Mouse (Mus musculus) right cerebral cortex, postnatal 36 days (tissue): Measurements from ENCODE around the gene Zfp423.

Experiments used
- DNase-seq, 2 experiments: peaks; one replicate each; pipeline ENCODE4 v3.0.0; 2022; ENCODE audit warnings: low spot score in 2 of 2, mixed read lengths in 1 of 2

The Zfp423 gene

DNA sequence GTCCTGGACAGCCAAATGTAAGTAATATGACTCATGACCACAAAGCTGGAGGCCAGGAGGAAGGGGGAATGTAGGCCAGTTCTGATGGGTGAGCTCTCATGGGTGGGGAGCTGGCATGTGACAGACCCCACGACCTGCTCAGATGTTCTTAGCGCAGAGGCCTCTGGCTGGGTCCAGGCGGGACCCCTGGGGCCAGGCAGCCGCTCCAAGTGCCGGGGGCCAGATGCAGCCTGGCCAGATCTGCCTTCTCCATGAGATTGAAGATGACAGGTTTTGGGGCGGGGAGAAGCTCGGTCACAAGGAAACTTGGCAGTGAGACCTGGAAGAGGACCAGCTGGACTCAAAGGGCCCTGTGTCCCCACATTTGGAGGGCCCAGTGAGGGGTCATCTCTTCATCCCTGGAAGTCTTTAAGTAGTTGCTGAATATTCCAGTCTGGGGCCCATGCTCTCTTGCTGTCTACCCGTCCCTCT, 257.3 kb downstream of the Zfp423 start:
- no peak for DNase-seq

DNA sequence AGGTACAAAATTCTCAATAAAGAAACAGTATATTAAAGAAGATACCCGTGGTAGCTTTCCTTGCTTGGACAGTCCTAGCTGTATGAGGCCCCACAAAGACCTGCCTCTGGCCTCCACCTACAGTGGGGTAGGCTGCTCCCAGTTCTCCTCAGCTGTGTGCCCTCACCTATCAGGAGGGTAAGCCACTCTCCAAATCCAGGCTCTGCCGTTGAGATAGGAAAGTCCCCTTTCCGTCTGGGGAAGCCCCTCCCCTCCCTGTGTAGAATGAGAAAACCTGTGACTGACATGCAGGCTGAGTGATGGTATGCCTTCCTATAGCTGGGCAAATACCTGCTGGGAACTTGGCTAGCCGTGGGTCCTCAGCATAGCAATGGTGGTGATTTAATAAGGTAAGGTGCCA, 257.8 kb downstream of the Zfp423 start:
- no peak for DNase-seq

DNA sequence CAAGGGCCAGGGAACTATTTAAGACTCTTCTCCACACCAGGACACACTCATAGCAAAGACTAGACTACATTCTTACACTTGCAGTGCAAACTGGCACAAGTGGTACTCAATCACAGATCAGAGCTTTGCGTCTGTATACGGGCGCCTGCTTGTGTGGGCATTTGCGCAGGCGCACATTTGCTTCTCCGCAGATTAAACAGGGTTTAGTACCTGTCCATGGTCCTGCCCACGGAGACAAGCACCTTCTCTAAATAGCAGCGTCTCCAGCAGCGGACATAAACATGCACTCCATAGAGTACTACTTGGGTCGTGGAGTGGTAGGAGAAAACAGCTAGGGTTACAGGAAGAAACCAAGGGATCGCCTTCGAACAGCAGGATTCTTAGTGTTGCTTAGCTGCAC, 259.1 kb downstream of the Zfp423 start:
- DNase-seq, result no peak

DNA sequence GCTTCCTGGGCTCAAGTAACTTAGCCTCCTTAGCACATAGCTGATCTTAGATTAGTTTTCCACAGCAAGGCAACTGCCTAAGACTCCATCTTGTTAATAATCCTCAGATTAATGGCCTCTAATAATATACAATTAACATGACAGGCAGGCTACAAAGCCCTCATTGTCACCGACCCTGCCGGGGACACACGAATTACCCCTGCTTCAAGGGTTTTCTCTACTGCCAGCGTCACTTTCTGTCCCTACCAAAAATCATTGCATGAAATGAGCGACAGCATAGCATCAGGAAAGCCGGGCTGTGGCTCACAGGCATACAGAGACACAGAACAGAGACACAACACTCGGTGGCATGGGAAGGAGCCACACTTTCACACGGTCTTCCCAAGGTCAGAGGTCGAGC, 262.3 kb downstream of the Zfp423 start:
- no peak for DNase-seq

DNA sequence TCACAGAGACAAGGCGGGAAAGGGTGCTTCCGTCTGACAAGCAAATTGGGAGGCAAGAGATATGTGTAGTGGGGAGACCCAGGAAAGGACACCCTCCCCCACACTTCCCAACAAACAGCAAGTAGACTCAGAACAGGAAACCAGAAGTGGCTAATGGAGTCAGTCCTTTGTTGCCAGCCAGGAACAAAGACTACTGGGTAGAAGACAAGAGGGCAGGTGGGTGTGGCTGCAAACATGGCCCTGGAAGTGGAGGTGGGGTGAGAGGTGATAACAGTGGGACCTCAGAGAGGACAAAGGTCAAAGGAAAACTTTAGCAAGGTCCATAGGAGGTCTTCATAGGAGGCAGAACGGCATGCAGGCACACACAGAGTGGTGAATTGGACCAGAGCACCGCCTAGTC, 265.7 kb downstream of the Zfp423 start:
- DNase-seq, result no peak

DNA sequence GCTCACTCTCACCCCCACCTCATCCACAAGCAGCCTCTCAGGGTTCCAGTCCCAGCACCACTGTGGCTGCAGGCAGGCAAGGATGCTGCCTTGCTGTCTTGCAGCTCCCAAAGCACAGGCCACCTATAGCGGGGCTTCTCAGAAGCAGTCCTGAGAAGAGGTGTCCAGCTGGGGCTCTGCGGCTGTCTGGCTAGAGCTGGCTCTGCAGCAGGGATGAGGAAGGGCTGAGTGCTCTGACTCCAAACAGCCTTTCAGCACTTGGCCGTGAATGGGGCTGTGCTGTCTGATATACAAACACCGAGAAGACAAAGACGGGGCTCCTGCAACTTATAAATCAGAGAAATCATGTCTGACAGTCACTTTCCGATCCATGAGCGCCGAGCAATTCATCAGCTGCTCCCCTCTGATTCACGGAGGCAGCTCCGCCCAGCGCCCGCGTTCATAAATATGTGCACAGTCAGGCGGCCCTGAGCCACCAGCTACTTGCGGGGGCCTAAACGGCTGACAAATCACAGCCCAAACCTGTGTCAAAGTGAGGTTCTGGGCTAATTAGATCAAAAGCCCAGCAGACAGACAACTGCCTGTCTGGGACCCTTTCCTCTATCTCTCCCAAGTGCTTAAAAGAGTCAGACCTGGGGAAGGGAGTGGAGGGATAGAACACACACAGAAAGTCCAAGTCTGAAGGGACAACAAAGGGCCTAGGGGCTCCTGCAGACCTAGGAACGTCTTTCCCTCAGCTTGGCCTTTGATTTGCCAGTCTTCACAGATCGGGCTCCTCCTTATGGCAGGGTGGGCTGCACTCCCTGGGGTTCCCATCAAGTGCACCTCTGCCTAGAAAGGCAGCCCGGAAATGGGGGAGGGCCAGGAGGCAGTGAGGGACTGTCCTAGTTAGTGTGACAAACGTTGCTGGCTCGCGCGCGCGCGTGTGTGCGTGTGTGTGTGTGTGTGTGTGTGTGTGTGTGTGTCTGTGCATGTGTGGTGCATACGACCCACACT, 269.0 kb downstream of the Zfp423 start:
- no peak for DNase-seq

DNA sequence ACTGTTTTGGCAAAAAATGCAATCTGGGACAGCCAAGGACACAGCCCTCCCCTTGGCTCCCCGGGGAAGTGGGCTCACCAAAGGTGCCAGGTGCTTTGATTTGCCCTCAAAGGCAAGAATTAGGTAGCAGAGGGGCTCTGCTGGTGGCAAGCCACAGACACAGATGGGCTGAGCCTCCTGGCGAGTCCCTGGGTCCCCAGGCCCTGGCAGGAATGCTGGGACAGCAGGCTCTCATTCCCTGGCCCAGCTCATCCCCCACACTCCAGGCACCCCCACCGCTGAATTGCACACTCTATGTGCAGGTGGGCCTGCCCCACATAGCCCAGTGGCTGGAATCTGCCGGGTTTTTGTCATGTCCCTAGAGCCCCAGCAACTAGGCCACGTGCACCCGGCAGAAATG, 270.2 kb downstream of the Zfp423 start:
- no peak for DNase-seq

DNA sequence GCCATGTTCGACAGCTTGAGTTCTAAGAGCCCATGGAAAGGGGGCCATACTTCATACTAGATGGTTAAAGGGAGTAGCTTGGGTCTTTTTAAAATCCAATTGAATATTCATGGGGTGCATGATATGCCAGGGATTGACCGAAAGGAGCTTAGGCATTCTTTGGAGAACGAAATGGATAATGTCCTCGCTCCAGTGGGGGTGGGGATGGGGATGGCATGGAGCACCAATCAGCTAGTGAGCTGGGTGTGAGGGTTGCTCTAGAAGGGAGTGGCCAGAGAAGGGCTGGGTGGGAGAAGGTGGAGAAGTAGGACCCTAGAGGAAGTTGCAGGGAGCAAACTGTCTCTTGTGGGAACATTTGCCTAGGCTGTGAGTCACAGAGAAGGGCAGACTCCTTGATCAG, 271.0 kb downstream of the Zfp423 start:
- no peak for DNase-seq

DNA sequence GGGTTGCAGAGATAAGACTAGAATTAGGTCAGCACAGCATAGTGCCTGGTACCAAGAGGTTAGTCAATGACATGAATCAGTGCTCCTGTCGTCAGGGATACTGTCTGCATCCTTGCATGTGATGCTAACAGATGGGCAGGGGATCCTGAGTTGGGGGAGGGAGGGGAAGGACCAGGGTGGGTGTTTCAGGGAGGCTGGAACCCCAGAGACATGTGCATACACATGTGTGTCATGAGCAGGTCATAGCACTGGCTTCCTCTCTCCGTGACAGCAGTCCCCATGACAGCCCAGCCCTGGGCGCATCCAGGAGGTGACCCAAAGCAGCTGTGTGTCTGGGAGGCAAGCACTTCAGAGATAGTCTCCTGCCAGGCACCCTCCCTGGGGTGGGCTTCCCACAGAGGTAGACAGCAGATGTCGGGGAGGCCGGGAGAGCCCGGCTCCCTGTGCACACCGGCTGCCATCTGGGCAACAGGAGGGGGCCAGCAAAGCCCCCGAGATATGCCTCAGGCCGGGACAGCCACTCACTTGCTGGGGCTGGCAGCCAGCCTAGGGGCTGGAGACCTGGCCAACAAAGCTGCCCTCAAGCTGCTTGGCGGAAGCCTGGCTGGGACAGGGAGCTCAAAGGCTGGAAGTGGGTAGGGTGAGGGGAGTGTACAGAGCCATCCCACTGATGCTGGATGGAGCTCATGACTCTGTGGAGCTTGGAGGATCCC, 272.3 kb downstream of the Zfp423 start:
- no peak for DNase-seq

DNA sequence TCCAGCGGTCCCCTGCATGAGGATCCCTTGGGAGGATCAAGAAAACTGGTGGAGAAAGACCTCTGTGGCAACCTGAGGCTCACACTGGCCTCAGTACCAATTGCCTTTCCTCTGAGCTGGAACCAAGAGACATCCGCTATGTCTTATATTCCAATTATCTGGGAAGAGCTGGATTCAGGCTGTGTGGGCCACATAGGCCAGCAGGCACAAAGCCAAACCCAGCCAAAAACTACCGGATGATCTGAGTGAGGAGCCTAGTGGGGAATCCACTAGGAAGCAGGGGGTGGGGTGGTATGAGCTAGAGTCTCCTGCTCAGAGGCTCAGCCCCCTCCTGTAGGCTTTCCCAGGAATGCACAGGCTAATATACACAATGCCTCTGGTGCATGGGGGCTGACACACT, 273.4 kb downstream of the Zfp423 start:
- no peak for DNase-seq

DNA sequence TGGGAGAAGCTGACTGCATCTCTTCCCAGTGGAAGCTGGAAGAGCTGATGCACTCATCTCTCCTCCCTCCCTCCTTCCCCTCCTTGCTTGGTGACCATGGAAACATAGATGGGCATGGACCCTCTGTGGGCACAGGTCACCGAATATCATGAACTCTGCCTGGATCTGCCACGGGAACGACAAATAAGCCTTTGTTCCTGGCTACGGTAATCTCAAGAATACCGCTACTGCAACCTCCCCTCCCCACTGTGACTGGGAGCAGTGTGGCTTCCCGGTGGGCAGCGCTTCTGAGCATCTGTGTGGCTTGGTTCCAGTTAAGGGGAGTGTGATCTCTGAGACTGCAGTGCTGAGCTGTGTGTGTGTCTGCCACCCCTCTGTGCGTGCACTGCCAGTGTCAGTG, 274.0 kb downstream of the Zfp423 start:
- DNase-seq, result no peak

DNA sequence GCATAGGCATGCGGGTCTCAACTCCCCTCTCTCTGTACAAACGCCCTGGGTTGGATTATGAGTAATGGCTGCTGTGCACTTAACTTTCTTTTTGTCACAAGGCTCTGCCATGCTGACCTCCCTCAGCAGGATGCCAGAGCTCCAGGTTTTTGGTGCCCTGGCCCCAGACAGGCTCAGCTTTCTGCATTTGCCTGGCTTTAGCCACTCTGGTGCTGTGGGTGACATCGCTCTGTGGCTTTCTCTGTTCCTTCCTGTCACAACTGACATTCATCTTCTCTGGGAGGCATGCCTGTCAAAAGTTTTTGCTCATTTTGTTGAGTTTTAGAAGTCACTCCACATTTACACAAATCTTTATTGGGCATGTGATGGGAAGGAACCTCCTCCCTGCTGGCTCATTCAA, 277.3 kb downstream of the Zfp423 start:
- DNase-seq, result no peak

DNA sequence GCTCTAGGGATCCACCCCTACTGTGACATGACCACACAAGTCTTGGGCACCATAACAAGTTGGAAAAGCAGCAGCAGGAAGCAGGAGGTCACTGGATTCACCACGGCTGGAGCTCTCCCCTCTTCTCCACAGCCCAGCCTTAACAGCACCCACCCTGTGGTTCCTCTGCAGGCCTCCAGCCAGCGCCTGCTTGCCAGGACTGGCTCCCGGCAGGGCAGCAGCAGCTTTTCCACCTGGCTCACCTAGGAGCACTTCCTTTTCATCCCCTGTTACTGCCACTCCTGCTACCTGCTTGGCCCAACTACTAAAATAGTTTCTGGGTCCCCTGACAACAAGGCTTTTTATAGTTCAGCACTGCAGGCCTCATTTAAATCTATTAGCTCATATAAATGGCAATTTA, 279.4 kb downstream of the Zfp423 start:
- DNase-seq, result no peak

DNA sequence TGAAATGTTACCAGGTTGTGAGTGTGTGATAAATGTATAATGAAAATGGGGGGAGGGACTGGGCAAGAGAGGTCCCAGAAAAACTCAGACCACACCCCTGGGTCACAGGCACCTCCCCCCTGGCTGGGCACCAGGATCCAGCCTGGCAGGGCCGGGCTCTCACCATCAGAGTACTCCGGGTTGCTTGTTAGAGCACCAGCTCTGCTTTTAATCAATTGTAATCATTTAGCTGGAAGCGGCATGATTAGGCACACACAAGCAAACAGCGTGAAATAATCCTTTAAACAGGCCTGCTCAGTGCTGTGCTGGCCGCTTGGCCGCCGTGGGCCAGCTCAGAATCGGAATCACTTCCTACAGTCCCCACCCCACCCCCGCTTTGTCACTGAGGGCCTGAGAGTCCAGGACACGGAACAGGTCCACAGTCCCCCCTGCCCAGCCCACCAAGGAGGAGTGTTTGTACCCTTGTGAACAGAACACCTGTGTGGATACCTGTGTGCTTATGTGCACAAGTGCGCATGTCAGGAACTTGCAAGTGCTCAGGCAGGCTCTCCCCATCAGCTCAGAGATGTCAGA, 279.9 kb downstream of the Zfp423 start:
- no peak for DNase-seq

DNA sequence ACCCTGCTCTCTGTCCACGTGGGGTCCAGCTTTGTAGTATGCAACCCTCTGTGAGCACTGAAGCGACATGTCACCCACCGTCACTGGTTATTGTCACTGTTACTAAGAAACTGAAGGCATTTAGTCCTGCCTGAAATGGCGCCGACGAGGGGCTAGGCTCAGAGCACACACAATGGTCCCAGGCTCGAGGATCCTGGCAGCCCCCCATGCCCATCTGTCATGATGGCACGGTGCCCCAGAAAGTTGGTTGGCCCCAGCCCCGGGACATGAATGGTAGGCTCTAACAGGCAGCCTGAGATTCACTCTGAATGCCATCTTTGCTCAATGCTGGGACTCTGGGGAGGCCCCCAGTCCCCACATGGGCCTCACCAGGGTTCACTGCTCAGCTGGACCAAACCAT, 284.0 kb downstream of the Zfp423 start:
- no peak for DNase-seq

DNA sequence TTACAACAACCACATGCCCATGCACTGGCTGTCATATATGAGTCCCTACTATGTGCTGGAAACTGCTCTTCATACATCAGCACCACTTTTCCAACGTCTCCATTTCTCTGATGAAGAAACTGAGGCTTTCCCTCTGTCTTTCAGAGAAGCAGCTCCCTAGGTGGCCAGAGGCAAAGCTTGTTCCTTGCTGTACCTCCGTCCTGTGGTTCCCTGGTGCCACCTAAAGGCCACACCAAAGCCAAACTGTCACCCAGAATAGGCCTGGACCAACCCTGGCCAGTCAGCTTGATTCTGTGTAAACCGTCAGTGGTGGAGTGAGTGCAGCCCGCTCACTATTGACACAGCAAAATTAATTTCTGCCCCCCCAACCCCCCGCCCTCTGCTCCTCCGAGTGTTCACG, 285.2 kb downstream of the Zfp423 start:
- DNase-seq, result no peak

DNA sequence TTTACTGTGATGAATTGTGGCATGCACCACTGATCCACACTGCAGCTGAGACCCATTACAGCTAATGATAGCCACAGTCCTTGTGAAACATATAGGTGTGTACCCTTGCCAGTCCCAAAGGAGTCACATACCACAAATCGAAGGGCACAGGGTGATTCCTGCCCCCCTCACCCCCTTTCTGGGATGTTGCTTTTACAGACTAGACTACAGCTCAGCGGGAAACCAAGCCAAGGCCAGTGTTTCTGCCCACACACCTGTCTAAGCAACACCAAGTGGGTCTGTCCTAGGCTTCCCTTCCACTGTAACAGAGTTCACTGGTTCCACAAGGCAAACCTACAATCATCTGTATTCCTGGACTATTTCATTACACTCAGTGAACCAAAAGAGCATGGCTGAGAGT, 287.2 kb downstream of the Zfp423 start:
- no peak for DNase-seq

DNA sequence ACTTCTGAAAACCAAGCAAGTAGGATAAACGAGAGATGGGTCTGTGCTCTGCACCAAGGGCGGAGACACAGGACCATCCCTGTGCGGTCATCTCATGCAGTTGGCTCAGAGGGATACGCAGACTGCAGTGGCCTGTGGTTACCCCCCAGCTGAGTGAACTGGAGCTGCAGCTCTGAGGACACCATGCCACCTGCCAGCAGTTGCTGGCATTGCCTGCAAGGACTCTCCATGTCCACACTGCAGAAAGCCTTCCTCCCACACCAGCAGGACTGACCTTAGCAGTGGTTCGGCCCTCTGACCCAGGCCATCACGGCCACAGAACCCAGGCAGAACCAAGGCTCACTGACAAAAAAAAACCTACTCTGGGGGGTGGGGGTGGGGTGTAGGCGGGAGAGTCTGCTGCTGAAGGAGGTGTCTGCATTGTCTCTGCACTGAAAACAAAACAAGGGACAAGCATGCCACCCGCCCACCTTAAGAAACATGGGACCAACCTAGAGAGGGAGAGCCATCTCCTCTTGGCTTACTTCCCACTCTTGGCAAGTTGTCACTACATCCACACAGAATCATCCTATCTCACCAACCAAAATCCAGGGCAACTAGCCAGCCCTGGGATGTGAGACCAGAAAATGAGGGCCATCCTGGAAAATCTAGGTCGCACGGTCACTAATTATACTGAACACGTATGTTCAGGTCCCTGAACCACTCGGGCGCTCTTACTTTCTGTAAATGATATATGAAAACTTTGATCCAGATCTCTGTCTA, 288.0 kb downstream of the Zfp423 start:
- DNase-seq, result no peak

DNA sequence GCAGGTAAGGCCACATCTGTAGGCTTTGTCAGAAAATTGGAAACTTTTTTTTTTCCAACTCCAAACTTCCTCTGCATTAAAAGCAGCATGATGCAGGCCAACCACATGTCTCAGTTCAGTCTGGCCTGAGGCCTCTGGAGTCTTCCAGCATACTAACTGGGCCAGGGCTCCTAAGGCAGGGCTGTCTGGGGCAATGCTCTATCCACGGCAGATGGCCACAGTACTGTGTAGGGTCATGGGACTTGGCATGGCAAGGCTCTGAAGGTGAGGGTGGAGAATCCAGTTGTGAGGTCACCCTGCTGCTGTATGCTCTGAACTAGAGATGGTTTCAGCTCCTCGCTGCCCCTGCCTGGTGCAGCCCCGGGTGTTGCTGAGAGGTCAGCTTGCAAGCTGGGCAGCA, 289.2 kb downstream of the Zfp423 start:
- DNase-seq, result no peak

DNA sequence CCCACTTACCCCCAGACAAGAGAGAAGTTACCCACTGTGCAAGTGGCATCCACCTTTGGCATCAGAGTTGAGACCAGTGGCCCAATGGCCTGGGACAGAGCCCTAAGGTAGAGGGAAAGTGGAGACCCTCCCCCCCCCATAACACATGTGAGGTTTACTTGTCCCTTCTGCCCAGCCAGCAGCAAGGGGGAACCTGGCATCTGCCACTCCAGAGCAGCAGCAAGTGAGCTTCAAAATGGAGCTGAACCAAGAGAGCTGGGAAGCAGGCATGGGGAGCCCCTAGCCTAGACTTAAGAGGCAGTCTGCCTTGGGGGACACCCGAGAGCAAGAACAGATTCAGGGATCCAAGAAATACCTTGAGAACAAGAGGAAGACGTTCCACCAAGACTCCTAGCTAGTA, 290.7 kb downstream of the Zfp423 start:
- DNase-seq, result no peak

DNA sequence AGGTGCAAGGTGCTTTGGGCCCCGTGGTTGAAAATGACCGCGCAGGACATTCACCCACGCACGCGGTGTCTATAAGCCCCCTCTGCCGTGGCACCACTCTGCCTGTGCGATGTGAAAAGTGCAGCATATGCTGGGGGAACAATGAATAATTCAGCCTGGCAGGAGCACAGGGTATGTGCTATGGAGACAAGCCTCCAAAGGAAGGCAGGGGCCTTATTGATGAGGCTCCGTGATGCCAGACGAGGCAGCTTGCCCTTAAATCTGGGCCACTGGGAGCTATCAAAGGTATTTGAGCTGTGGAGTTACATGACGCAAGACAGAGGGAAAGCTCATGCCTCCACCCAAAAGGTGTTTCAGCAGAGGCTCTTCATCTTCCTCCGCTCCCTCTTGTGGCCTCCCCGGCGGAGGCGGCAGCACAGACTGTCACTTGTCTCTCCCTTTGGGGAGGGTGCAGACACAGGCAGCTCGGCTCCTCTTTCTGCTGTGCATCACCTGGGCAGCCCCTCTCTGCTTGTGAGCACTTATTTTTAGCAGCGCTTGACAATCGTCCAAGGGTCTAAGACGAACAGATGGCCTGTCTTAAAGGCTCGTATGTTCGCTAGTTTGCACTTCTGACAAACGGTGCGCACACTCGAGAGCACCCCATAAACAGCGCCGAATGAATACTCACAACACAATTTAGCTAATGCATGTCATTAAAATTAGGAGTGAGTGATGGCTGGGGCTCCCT, 291.3 kb downstream of the Zfp423 start:
- peak; percentile 41 to 45 for DNase-seq
